Mouse (Mus musculus) brain, embryonic 14.5 days (tissue): ENCODE data around the gene Wfdc11.

Experiments used
- CTCF ChIP-seq: fragments of 200-500 bp; IDR thresholded peaks from 2 replicates; pipeline ENCODE4 v1.5.1; 2012; ENCODE audit warnings: inconsistent platforms, mild to moderate bottlenecking, moderate library complexity, borderline replicate concordance; ENCODE audit not compliant: insufficient read depth, insufficient read length; ENCODE audit errors: extremely low read depth
- POLR2A ChIP-seq: fragments of 200-500 bp; IDR thresholded peaks from 2 replicates; pipeline ENCODE4 v1.6.1; 2012; ENCODE audit warnings: mild to moderate bottlenecking, inconsistent platforms, borderline replicate concordance; ENCODE audit not compliant: poor library complexity, insufficient read depth, insufficient read length, severe bottlenecking; ENCODE audit errors: extremely low read depth

DNA sequence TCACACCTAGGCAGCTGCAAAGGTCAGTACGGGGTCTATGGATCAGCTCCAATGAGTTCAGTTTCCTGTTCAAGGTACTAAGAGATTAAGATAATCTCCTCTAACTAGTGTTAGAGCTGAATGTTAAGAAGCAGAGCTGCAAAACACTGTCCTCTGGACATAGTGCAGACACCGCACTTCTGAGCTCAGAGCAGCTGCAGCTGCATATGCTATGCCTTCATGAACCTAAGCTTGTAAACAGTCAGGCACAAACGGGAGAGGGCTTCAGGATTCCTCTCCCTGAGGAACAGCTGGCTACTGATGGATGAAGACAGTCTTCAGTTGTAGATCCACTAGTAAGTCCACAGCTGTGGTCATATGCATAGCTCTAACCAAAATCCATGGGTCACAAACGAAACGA is 27.1 kb upstream of the Wfdc11 start:
- TF ChIP-seq CTCF (no peak), POLR2A (no peak)
